Mouse (Mus musculus): ENCODE data around the gene Tssk4. TPM values are rescaled to one million over a fixed set of nuclear protein-coding genes. Genes with fewer than 3 reads are reported as not detected.

Gene Tssk4
- polyA plus RNA-seq, 1 experiment from 2014 or later: 0.31 TPM

GRCm38 (mm10) chr14:55689433-55689832 lies 39.4 kb downstream of the Tssk4 start:
- no peak overlapping the region for H3K4me3 ChIP-seq
- no peak overlapping the region for H3K9ac ChIP-seq
- 81% methylated on average over 10 of the region's 10 CpGs for WGBS
- no peaks in the 10 kb centered on the region for H3K4me1 ChIP-seq (replicated peaks)
- no peak overlapping the region for H3K27ac ChIP-seq (replicated peaks)
- no peaks in the 10 kb centered on the region for H3K9me3 ChIP-seq
- H3K36me3 ChIP-seq: no peaks in the 10 kb centered on the region
- H3K4me2 ChIP-seq: no peak overlapping the region
- ATAC-seq (ENCODE audit: low read depth): no peak
- H3K27me3 ChIP-seq: no peaks in the 10 kb centered on the region

- Histone ChIP-seq H3K36me3 (no peaks in the 10 kb centered on the region), H3K4me2 (no peak overlapping the region), H3K9me3 (no peaks in the 10 kb centered on the region), H3K4me1 (replicated peaks) (no peaks in the 10 kb centered on the region), H3K27me3 (no peaks in the 10 kb centered on the region), H3K4me3 (no peak overlapping the region), H3K27ac (replicated peaks) (no peak overlapping the region), H3K9ac (no peak overlapping the region)
- WGBS: 87% methylated on average over 4 of the region's 4 CpGs
- ATAC-seq (ENCODE audit: low read depth): no peak
Measured at GRCm38 (mm10) chr14:55697226-55697625, 47.2 kb downstream of the Tssk4 start.

DNA sequence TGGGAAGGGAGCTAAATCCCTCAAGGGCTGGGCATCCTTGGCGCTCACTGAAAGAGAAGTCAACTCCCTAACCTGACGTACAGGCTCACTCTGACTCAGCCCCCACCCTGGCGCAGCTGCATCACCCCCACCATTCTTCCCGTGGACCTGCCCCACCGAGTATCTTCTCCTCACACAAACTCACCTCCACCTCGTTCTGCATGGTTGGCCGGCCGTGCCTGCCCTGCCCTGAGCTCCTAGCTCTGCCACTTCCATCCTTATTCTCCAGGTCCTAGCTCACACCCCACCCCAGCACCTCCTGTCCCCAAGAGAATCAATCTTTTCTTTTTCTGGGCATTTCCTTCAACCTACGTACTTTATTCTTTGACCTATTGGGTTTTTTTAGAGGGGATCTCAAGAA lies 51.1 kb downstream of the Tssk4 start:
- no peak for ATAC-seq (ENCODE audit: low read depth)
- Histone ChIP-seq H3K9me3 (no peaks in the 10 kb centered on the region), H3K4me1 (replicated peaks) (no peaks in the 10 kb centered on the region), H3K27ac (replicated peaks) (no peak overlapping the region), H3K4me3 (no peak overlapping the region), H3K36me3 (no peaks in the 10 kb centered on the region), H3K4me2 (no peak overlapping the region), H3K9ac (no peak overlapping the region), H3K27me3 (no peaks in the 10 kb centered on the region)
- WGBS: 75% methylated on average over 9 of the region's 9 CpGs

Other genes starting within 250 kb of the Tssk4 start
- gene Dhrs4, start 171.4 kb upstream of the Tssk4 start, polyA plus RNA-seq (2015; fragmentation: Nextera tagmentation; extraction: Ambion mirVana): 26.1 and 31.9 TPM in 2 replicates
- gene Carmil3, start 159.5 kb upstream of the Tssk4 start, polyA plus RNA-seq (2015; fragmentation: Nextera tagmentation; extraction: Ambion mirVana): 19.6 and 21.7 TPM in 2 replicates
- gene Cpne6, start 139.7 kb upstream of the Tssk4 start, polyA plus RNA-seq (2015; fragmentation: Nextera tagmentation; extraction: Ambion mirVana): 5.7 and 10.1 TPM in 2 replicates
- gene Nrl, start 125.2 kb upstream of the Tssk4 start, polyA plus RNA-seq (2015; fragmentation: Nextera tagmentation; extraction: Ambion mirVana): 0.07 TPM in 1 of 2 replicates, not detected in the other
- gene Pck2, start 109.9 kb upstream of the Tssk4 start, polyA plus RNA-seq (2015; fragmentation: Nextera tagmentation; extraction: Ambion mirVana): 18.7 and 20.3 TPM in 2 replicates
- 109 and 126 TPM in 2 replicates for gene Dcaf11, start 90.2 kb upstream of the Tssk4 start, polyA plus RNA-seq (2015; fragmentation: Nextera tagmentation; extraction: Ambion mirVana)
- gene A730061H03Rik, start 89.8 kb upstream of the Tssk4 start, polyA plus RNA-seq (2015; fragmentation: Nextera tagmentation; extraction: Ambion mirVana): 0.59 TPM in 1 of 2 replicates, not detected in the other
- gene Fitm1, start 74.6 kb upstream of the Tssk4 start, polyA plus RNA-seq (2015; fragmentation: Nextera tagmentation; extraction: Ambion mirVana): 1.0 and 3.2 TPM in 2 replicates
- gene Psme1, start 72.1 kb upstream of the Tssk4 start, polyA plus RNA-seq (2015; fragmentation: Nextera tagmentation; extraction: Ambion mirVana): 167 and 179 TPM in 2 replicates
- 20.4 and 24.5 TPM in 2 replicates for gene Emc9, start 64.9 kb upstream of the Tssk4 start, polyA plus RNA-seq (2015; fragmentation: Nextera tagmentation; extraction: Ambion mirVana)
- gene Psme2, start 59.1 kb upstream of the Tssk4 start, polyA plus RNA-seq (2015; fragmentation: Nextera tagmentation; extraction: Ambion mirVana): 178 and 199 TPM in 2 replicates
- 21.7 and 27.5 TPM in 2 replicates for gene Rnf31, start 58.5 kb upstream of the Tssk4 start, polyA plus RNA-seq (2015; fragmentation: Nextera tagmentation; extraction: Ambion mirVana)
- gene Irf9, start 46.6 kb upstream of the Tssk4 start, polyA plus RNA-seq (2015; fragmentation: Nextera tagmentation; extraction: Ambion mirVana): 9.8 and 10.4 TPM in 2 replicates
- 17.4 and 17.6 TPM in 2 replicates for gene Rec8, start 32.1 kb upstream of the Tssk4 start, polyA plus RNA-seq (2015; fragmentation: Nextera tagmentation; extraction: Ambion mirVana)
- 81.6 and 84.5 TPM in 2 replicates for gene Ipo4, start 14.2 kb upstream of the Tssk4 start, polyA plus RNA-seq (2015; fragmentation: Nextera tagmentation; extraction: Ambion mirVana)
- gene Gm49378, start 12.3 kb upstream of the Tssk4 start, polyA plus RNA-seq (2015; fragmentation: Nextera tagmentation; extraction: Ambion mirVana): 1.9 and 3.0 TPM in 2 replicates
- gene Tm9sf1, start 6.4 kb upstream of the Tssk4 start, polyA plus RNA-seq (2015; fragmentation: Nextera tagmentation; extraction: Ambion mirVana): 60.0 and 61.2 TPM in 2 replicates
- gene Mdp1, start 10.3 kb downstream of the Tssk4 start, polyA plus RNA-seq (2015; fragmentation: Nextera tagmentation; extraction: Ambion mirVana): 68.6 and 70.4 TPM in 2 replicates
- 51.1 and 55.0 TPM in 2 replicates for gene Gmpr2, start 21.8 kb downstream of the Tssk4 start, polyA plus RNA-seq (2015; fragmentation: Nextera tagmentation; extraction: Ambion mirVana)
- 551 and 603 TPM in 2 replicates for gene Nedd8, start 21.9 kb downstream of the Tssk4 start, polyA plus RNA-seq (2015; fragmentation: Nextera tagmentation; extraction: Ambion mirVana)
- gene Tinf2, start 31.6 kb downstream of the Tssk4 start, polyA plus RNA-seq (2015; fragmentation: Nextera tagmentation; extraction: Ambion mirVana): 26.3 and 26.9 TPM in 2 replicates
- gene Tgm1, start 63.7 kb downstream of the Tssk4 start, polyA plus RNA-seq (2015; fragmentation: Nextera tagmentation; extraction: Ambion mirVana): 0.17 and 0.66 TPM in 2 replicates
- gene Rabggta, start 72.1 kb downstream of the Tssk4 start, polyA plus RNA-seq (2015; fragmentation: Nextera tagmentation; extraction: Ambion mirVana): 50.6 and 53.2 TPM in 2 replicates
- gene Dhrs1, start 95.5 kb downstream of the Tssk4 start, polyA plus RNA-seq (2015; fragmentation: Nextera tagmentation; extraction: Ambion mirVana): 90.0 and 95.0 TPM in 2 replicates
- gene Nop9, start 95.5 kb downstream of the Tssk4 start, polyA plus RNA-seq (2015; fragmentation: Nextera tagmentation; extraction: Ambion mirVana): 29.3 and 32.7 TPM in 2 replicates
- 0.24 TPM in 1 of 2 replicates, not detected in the other for gene Cideb, start 108.3 kb downstream of the Tssk4 start, polyA plus RNA-seq (2015; fragmentation: Nextera tagmentation; extraction: Ambion mirVana)
- 0.29 and 0.33 TPM in 2 replicates for gene Ltb4r2, start 111.2 kb downstream of the Tssk4 start, polyA plus RNA-seq (2015; fragmentation: Nextera tagmentation; extraction: Ambion mirVana)
- 0.21 and 0.28 TPM in 2 replicates for gene Ltb4r1, start 115.8 kb downstream of the Tssk4 start, polyA plus RNA-seq (2015; fragmentation: Nextera tagmentation; extraction: Ambion mirVana)
- gene Adcy4, start 133.9 kb downstream of the Tssk4 start, polyA plus RNA-seq (2015; fragmentation: Nextera tagmentation; extraction: Ambion mirVana): 4.4 and 5.7 TPM in 2 replicates
- 4.3 and 4.7 TPM in 2 replicates for gene Ripk3, start 138.7 kb downstream of the Tssk4 start, polyA plus RNA-seq (2015; fragmentation: Nextera tagmentation; extraction: Ambion mirVana)
- 12.2 and 14.2 TPM in 2 replicates for gene Nfatc4, start 173.0 kb downstream of the Tssk4 start, polyA plus RNA-seq (2015; fragmentation: Nextera tagmentation; extraction: Ambion mirVana)
- gene Nynrin, start 203.8 kb downstream of the Tssk4 start, polyA plus RNA-seq (2015; fragmentation: Nextera tagmentation; extraction: Ambion mirVana): 11.8 and 12.7 TPM in 2 replicates
- 0.19 and 0.25 TPM in 2 replicates for gene Cbln3, start 234.2 kb downstream of the Tssk4 start, polyA plus RNA-seq (2015; fragmentation: Nextera tagmentation; extraction: Ambion mirVana)
- gene Khnyn, start 234.8 kb downstream of the Tssk4 start, polyA plus RNA-seq (2015; fragmentation: Nextera tagmentation; extraction: Ambion mirVana): 10.5 and 11.1 TPM in 2 replicates